Mouse (Mus musculus) gastrocnemius, adult 8-10 months (tissue): ENCODE measurements around the gene Npas3. TPM values are rescaled to one million over a fixed set of nuclear protein-coding genes. Genes with fewer than 3 reads are reported as not detected.

ENCODE experiments used
- DNase-seq, 2 experiments: peaks; one replicate each; pipeline ENCODE4 v3.0.0; 2022; ENCODE audit warnings: low spot score in 2 of 2
- total RNA-seq, 4 experiments: library from RNA; stranded (reverse); gene quantifications; 2 replicates each; pipeline ENCODE4 v1.2.4; 2022

Npas3 gene
- total RNA-seq, 4 experiments from 2014 or later: 0.07 TPM; not detected in 3

GRCm38 (mm10) chr12:53771394-53771936 lies 523.0 kb downstream of the Npas3 start:
- no peak for DNase-seq

DNA sequence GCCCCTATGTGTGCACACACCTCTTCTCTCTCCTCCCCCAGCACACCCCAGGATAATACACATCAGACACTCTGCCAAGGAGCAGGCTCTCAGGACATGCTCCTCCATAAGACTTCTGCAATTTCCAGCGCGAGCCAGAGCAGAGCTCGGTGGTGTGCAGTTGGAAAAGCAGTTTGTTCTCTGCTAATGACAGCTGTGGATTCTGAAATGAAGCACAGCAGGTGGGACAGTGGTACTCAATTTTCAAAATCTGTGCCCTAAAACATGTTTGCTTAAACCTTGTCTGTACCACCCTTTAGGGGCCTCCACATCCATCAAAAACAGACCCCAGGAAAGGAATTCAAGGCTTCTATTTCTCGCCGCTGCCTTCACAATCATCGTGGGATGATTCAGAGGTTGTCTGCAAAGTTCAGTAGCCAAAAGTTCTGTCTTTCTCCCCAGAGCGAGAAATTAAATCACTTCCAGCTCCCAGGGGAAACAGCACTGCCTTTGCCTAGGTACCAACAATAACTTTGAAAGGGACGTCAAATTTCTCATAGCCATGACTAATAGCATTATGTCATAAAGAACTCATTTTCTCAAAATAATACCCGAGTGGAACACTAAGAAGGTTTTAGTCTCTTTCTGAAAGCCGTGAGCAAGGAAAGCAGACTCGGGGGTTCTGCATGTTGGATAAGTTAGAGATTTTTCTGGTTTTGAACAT lies 533.5 kb downstream of the Npas3 start:
- DNase-seq: no peak

- no peak for DNase-seq
Observed at GRCm38 (mm10) chr12:53789501-53789900, 541.0 kb downstream of the Npas3 start.

GRCm38 (mm10) chr12:53794718-53795400 lies 546.4 kb downstream of the Npas3 start:
- DNase-seq: no peak

DNA sequence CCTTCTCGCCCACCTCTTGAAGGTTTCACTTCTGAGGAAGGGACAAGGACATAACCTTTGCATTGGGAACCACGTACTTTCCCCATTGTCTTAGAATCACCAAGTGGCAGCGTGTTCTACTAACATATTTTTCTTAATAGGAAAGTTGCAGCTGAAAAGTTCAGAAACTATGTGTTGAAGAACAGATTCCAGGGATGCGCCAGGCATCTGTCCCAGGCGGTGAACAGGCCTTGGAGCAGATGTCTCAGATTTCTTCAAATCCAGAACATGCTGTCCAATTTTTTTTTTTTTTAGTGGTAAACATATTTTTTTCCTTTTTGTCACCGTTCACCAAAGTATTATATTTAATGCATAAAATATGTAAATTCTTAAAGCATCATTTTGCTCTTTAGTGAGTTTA lies 553.4 kb downstream of the Npas3 start:
- DNase-seq: no peak

DNA sequence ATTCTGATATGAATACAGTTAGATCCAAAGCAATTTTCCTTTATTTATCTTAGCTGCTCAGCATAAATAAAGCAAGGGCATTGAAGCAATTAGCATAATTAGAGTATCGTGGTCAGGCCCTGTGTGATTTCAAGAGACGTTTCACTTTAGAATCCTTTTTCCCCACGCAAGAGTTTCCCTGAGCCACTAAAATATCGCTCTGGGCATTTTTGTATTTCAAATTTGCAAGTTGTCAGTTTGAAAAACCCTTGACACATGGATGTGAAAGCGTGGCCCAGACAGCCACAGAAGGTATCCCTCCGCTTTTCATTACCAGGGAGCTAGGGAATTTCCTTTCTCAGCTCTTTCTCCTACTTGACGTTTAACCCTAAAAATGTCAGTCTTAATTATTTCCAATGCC lies 553.9 kb downstream of the Npas3 start:
- no peak for DNase-seq

GRCm38 (mm10) chr12:53810081-53810480 lies 561.6 kb downstream of the Npas3 start:
- DNase-seq: no peak

- DNase-seq: no peak
Observed at GRCm38 (mm10) chr12:53814291-53814690, 565.8 kb downstream of the Npas3 start.

DNA sequence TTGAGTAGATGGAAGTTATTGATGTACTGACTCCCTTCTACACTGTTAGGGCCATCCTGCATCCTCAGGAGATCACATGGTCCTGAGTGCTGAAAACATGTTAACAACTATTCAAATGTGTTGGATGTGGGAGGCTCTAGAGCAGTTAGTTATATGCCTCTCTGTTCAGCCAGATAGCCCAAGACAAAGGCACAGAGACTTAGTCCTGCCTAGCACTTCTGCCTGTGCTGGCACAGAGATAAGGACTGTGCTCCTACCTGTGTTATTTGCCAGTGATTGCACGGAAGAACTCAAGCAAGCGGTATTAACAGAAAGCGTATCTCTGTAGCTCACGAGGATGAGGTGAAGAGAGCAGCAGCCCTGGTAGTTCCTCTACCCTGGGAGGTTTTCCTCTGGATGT lies 571.5 kb downstream of the Npas3 start:
- DNase-seq: no peak

- no peak for DNase-seq
Observed at GRCm38 (mm10) chr12:53822881-53823280, 574.4 kb downstream of the Npas3 start.

- DNase-seq: no peak
Observed at GRCm38 (mm10) chr12:53825251-53825650, 576.8 kb downstream of the Npas3 start.

DNA sequence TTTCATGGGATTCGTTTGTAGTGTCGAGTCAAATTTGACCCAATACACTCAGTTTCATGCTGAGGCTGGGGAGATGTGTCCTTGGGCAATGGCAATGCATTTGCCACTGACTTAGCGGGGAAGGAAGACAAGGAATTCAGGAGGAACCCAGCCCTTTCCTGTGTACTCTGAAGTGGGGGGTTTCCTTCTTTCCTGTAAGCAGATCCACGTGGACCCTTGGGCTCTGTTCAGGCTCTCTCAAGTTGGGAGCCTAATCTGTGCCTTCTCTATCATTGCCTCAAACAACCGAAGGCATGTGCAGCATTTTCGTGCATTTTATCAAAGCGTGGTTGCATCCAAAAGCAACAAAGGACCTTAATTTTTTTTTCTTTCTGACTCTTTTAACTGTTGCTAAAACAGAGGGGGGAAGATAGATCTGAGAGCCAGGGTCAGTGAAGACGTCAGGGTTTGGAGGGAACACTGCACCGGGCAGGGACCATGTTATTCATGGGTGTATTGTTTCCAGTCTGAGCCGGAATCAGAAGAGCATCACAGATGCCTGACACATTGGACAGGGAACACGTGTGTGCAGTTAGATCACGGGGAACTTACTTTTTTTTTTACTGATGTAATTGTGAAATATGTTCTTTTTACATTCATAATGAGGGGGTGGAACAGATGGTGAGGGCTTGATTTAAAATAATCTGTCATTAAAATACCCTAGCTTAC lies 577.6 kb downstream of the Npas3 start:
- DNase-seq: no peak

- DNase-seq: no peak
Observed at GRCm38 (mm10) chr12:53826812-53827211, 578.3 kb downstream of the Npas3 start.

DNA sequence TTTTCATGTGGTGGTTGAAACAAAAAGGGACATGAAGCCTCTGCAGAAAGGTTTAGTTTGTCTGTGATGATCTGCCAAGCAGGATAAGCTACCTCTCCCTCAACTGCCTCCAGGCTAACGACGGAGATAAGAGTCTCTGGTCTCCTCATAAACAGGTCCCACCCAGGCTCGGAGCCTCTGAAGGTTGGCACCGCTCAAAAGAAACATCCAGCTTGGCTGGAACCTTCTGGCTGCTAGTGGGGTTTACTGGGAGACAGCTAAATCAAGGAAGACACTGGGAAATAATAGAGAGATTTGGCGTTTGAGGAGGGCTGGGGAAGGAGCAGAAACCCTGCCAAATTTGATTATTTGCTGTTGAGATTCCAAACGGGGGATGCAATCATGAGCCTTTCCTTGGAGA lies 584.1 kb downstream of the Npas3 start:
- DNase-seq: no peak

GRCm38 (mm10) chr12:53833348-53833747 lies 584.9 kb downstream of the Npas3 start:
- DNase-seq: no peak

DNA sequence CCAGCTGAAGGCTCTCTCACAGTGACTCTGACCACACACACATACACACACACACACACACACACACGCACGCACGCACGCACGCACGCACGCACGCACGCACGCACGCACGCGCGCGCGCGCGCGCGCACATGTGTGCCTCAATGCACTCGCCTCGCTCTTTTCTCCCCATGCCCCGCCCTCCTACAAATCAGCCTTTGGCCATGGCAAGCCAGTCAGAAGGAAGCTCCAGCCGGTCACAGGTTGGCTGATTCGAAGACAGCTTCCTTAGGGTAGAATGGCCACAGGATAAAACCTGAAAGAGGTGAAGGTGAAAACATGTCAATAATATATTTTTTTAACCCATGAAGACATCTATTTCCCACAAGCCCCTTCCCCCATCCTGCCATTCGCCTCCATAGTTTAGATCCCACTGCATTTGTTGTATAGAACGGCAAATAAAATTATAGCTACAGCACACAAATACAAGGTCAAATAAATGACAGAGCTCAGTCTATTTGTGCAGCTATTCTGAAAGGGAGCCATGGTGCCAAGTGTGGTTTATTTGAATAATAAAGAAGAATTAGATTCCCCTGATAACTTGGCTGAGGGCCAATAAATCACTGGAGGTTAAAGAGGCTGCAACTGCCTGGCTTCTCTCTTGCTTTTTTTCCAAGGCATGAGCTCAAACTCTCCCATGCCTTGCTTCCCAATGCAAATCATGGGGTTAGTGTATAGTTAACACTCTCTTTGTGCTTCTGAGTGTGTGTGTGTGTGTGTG lies 587.7 kb downstream of the Npas3 start:
- DNase-seq: no peak

DNA sequence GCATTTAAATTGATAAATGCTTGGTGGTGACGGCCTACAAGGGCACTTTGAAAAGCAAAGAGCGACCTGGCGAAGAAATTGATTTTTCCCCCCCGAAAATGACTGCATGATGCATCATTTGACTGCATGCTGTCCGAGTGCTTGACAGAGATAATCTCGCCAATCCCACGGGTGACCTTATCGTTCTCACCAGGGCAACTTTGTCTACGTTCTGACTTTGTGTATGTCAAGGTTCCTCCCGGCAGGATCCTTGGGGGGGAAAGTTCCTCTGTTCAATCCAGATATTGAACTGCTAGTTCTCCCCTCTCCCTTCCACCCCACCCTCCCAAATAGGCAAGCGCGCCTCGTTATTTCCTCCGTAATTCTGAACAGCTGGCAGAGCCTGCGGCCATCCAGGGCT lies 588.9 kb downstream of the Npas3 start:
- DNase-seq: no peak

DNA sequence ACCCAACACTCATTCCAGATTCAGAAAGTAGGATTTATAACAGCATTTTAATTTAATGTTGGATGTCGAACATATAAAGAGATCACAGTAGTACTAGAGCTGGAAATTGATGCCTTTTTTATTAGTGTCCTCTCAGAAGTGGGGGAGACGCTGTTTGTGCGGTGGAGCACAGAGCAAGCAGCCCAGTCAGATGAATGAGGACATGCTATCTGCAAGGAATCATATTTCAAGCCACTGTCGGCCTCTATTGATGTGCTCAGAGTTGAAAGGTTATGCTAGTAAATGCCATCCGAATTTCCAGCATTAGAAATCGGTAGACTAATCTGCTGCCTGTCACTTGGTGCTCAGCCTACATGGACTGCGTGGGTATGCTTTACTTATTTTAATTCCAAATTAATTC lies 590.1 kb downstream of the Npas3 start:
- no peak for DNase-seq

- no peak for DNase-seq
Observed at GRCm38 (mm10) chr12:53841928-53842671, 593.6 kb downstream of the Npas3 start.

DNA sequence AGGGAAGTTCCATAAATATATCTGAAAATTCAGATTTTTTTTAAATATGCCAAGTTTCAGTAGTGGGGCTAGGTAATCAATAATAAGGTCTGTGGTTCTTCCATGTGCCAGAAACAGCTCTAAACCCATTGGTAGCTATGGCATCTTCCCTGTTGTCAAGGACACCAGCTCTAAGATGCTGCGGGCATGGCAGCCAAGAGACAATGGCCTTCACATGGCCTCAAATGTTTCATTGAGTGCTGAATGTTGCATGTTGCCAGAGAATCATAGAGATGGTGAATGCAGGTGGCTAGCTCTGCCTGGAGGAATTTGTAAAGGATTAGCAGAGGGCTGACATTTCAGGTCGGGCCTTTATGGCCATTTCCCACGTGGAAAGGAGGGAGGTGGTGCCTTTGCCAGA lies 595.1 kb downstream of the Npas3 start:
- DNase-seq: no peak

- DNase-seq: no peak
Observed at GRCm38 (mm10) chr12:53846154-53846665, 597.7 kb downstream of the Npas3 start.
